Mouse (Mus musculus) hindbrain, embryonic 16.5 days (tissue): Measurements from ENCODE around the gene Lrrtm1. TPM values are rescaled to one million over a fixed set of nuclear protein-coding genes. Genes with fewer than 3 reads are reported as not detected.

Source experiments
- ATAC-seq: fragments of 200-750 bp; cut with Nextera tagmentation; 2 replicates; pipeline ENCODE4 v1.8.0; 2017; ENCODE audit warnings: moderate TSS enrichment, moderate library complexity
- H3K27ac ChIP-seq: fragments of 300-500 bp; sonication (generic); 2 replicates; pipeline ENCODE4 v1.5.1; 2014; ENCODE audit warnings: low read depth, mild to moderate bottlenecking, control low read depth, low read length, moderate library complexity
- H3K27me3 ChIP-seq: fragments of 300-500 bp; sonication (generic); replicated peaks from 2 replicates; pipeline ENCODE4 v1.6.1; 2014; ENCODE audit warnings: low read length; ENCODE audit not compliant: control insufficient read depth, insufficient read depth
- H3K36me3 ChIP-seq: fragments of 300-500 bp; sonication (generic); 2 replicates; pipeline ENCODE4 v1.6.1; 2014; ENCODE audit warnings: mild to moderate bottlenecking, low read length, moderate library complexity, mixed read lengths; ENCODE audit not compliant: control insufficient read depth, insufficient read depth
- H3K4me1 ChIP-seq: fragments of 300-500 bp; sonication (generic); 2 replicates; pipeline ENCODE4 v1.6.1; 2014; ENCODE audit warnings: low read depth, low read length; ENCODE audit not compliant: control insufficient read depth, insufficient read depth
- H3K4me2 ChIP-seq: fragments of 300-500 bp; sonication (generic); 2 replicates; pipeline ENCODE4 v1.6.1; 2014; ENCODE audit warnings: mild to moderate bottlenecking, low read length, control low read depth, moderate library complexity
- H3K4me3 ChIP-seq: fragments of 300-500 bp; sonication (generic); 2 replicates; pipeline ENCODE4 v1.5.1; 2014; ENCODE audit warnings: mild to moderate bottlenecking, low read length, control low read depth, moderate library complexity
- H3K9ac ChIP-seq: fragments of 300-500 bp; sonication (generic); 2 replicates; pipeline ENCODE4 v1.6.1; 2014; ENCODE audit warnings: low read depth, mild to moderate bottlenecking, control low read depth, low read length, moderate library complexity
- H3K9me3 ChIP-seq: fragments of 300-500 bp; sonication (generic); 2 replicates; pipeline ENCODE4 v1.6.1; 2014; ENCODE audit warnings: mild to moderate bottlenecking, low read length, moderate library complexity; ENCODE audit not compliant: control insufficient read depth
- WGBS: fragments of 180-500 bp; shearing (Covaris S2); extraction: QIAGEN DNeasy Blood & Tissue Kit; methylation state at CpG from one replicate; pipeline ENCODE4 v1.1.7; 2014; 5-methylcytosine and 5-hydroxymethylcytosine counted together
- polyA plus RNA-seq: library from polyadenylated mRNA; unstranded; fragments of >200 nt; fragmentation: Nextera tagmentation; extraction: Ambion mirVana; gene quantifications from 2 replicates; pipeline ENCODE4 v1.2.1, GENCODE M21; 2015

Gene Lrrtm1
- 63.6 and 63.7 TPM in 2 replicates for polyA plus RNA-seq

GRCm38 (mm10) chr6:77242601-77243406, at the start of gene Lrrtm1:
Gene Lrrtm1 (plus strand): TSS chr6:77242689.
- no peaks in the 10 kb centered on the region for H3K27me3 ChIP-seq
- WGBS, result under 1% methylated on average over 53 of the region's 53 CpGs
- peak within 1 kb of the TSS; percentile 85 for H3K9ac ChIP-seq
- H3K36me3 ChIP-seq, result no peaks in the 10 kb centered on the region
- peak within 1 kb of the TSS; percentile 88 for H3K27ac ChIP-seq
- H3K4me2 ChIP-seq, result peak within 1 kb of the TSS; percentile 96
- H3K4me1 ChIP-seq, result peaks cover 5% of the 10 kb centered on the region
- ATAC-seq, result peak; percentile 90
- H3K9me3 ChIP-seq, result no peaks in the 10 kb centered on the region
- H3K4me3 ChIP-seq, result peak within 1 kb of the TSS; percentile 55

GRCm38 (mm10) chr6:77196650-77197049, 45.8 kb upstream of the Lrrtm1 start:
- no peaks in the 10 kb centered on the region for H3K36me3 ChIP-seq
- no peak overlapping the region for H3K27ac ChIP-seq
- ATAC-seq, result no peak
- no peaks in the 10 kb centered on the region for H3K9me3 ChIP-seq
- no peaks in the 10 kb centered on the region; the same call in 1 of the 2 replicates for H3K4me1 ChIP-seq
- no peak overlapping the region for H3K4me3 ChIP-seq
- H3K4me2 ChIP-seq, result no peak overlapping the region
- 87% methylated on average over 3 of the region's 3 CpGs for WGBS
- no peak overlapping the region for H3K9ac ChIP-seq
- H3K27me3 ChIP-seq, result no peaks in the 10 kb centered on the region

GRCm38 (mm10) chr6:77199375-77199774, 43.1 kb upstream of the Lrrtm1 start:
- Histone ChIP-seq H3K9ac (no peak overlapping the region), H3K27me3 (no peaks in the 10 kb centered on the region), H3K9me3 (no peaks in the 10 kb centered on the region), H3K4me3 (no peak overlapping the region), H3K36me3 (no peaks in the 10 kb centered on the region), H3K4me2 (no peak overlapping the region), H3K27ac (no peak overlapping the region), H3K4me1 (no peaks in the 10 kb centered on the region; the same call in 1 of the 2 replicates)
- no peak for ATAC-seq
- WGBS, result 12% methylated on average over 2 of the region's 2 CpGs

GRCm38 (mm10) chr6:77209183-77209582, 33.3 kb upstream of the Lrrtm1 start:
- H3K4me2 ChIP-seq, result no peak overlapping the region
- H3K27ac ChIP-seq, result no peak overlapping the region
- no peaks in the 10 kb centered on the region for H3K9me3 ChIP-seq
- no peak overlapping the region for H3K4me3 ChIP-seq
- no peaks in the 10 kb centered on the region for H3K27me3 ChIP-seq
- peaks cover 9% of the 10 kb centered on the region for H3K4me1 ChIP-seq
- WGBS, result 77% methylated on average over 1 of the region's 1 CpGs
- H3K9ac ChIP-seq, result no peak overlapping the region
- no peaks in the 10 kb centered on the region for H3K36me3 ChIP-seq
- no peak for ATAC-seq

GRCm38 (mm10) chr6:77209929-77210328, 32.6 kb upstream of the Lrrtm1 start:
- Histone ChIP-seq H3K27me3 (no peaks in the 10 kb centered on the region), H3K27ac (no peak overlapping the region), H3K4me2 (no peak overlapping the region), H3K9me3 (no peaks in the 10 kb centered on the region), H3K4me3 (no peak overlapping the region), H3K4me1 (peaks cover 9% of the 10 kb centered on the region), H3K36me3 (no peaks in the 10 kb centered on the region), H3K9ac (no peak overlapping the region)
- no peak for ATAC-seq
- WGBS, result 74% methylated on average over 3 of the region's 3 CpGs

GRCm38 (mm10) chr6:77213757-77214409, 28.6 kb upstream of the Lrrtm1 start:
- peak; percentile 59 for ATAC-seq
- 12% methylated on average over 3 of the region's 3 CpGs for WGBS
- Histone ChIP-seq H3K9me3 (no peaks in the 10 kb centered on the region), H3K4me3 (no peak overlapping the region), H3K4me1 (peaks cover 9% of the 10 kb centered on the region), H3K9ac (no peak overlapping the region), H3K4me2 (no peak overlapping the region), H3K27ac (no peak overlapping the region), H3K27me3 (no peaks in the 10 kb centered on the region), H3K36me3 (no peaks in the 10 kb centered on the region)

GRCm38 (mm10) chr6:77215322-77215721, 27.2 kb upstream of the Lrrtm1 start:
- WGBS, result 25% methylated on average over 4 of the region's 4 CpGs
- Histone ChIP-seq H3K4me3 (no peak overlapping the region), H3K9ac (no peak overlapping the region), H3K9me3 (no peaks in the 10 kb centered on the region), H3K4me1 (peaks cover 9% of the 10 kb centered on the region), H3K27me3 (no peaks in the 10 kb centered on the region), H3K36me3 (no peaks in the 10 kb centered on the region), H3K27ac (no peak overlapping the region), H3K4me2 (no peak overlapping the region)
- peak; percentile 71 for ATAC-seq

GRCm38 (mm10) chr6:77218875-77219274, 23.6 kb upstream of the Lrrtm1 start:
- Histone ChIP-seq H3K4me2 (no peak overlapping the region), H3K9ac (no peak overlapping the region), H3K27ac (no peak overlapping the region), H3K36me3 (no peaks in the 10 kb centered on the region), H3K27me3 (no peaks in the 10 kb centered on the region), H3K4me1 (peaks cover 13% of the 10 kb centered on the region), H3K9me3 (no peaks in the 10 kb centered on the region), H3K4me3 (no peak overlapping the region)
- ATAC-seq, result no peak

- no peak overlapping the region for H3K4me3 ChIP-seq
- WGBS, result 51% methylated on average over 4 of the region's 4 CpGs
- peaks cover 10% of the 10 kb centered on the region; the same call in 1 of the 2 replicates for H3K4me1 ChIP-seq
Measured at GRCm38 (mm10) chr6:77220776-77221175, 21.7 kb upstream of the Lrrtm1 start.

More at GRCm38 (mm10) chr6:77220776-77221175, 21.7 kb upstream of the Lrrtm1 start:
- no peak for ATAC-seq
- no peaks in the 10 kb centered on the region for H3K9me3 ChIP-seq
- H3K4me2 ChIP-seq, result no peak overlapping the region
- no peaks in the 10 kb centered on the region for H3K27me3 ChIP-seq
- no peaks in the 10 kb centered on the region for H3K36me3 ChIP-seq
- H3K27ac ChIP-seq, result no peak overlapping the region
- H3K9ac ChIP-seq, result no peak overlapping the region
